Mouse (Mus musculus) induced T-regulatory cell, adult 2 months (primary cell): Measurements from ENCODE around the gene Srp68.

Source experiments
- DNase-seq: peaks from one replicate; pipeline ENCODE4 v3.0.0-alpha.2; 2012; ENCODE audit warnings: low read depth

Gene Srp68

DNA sequence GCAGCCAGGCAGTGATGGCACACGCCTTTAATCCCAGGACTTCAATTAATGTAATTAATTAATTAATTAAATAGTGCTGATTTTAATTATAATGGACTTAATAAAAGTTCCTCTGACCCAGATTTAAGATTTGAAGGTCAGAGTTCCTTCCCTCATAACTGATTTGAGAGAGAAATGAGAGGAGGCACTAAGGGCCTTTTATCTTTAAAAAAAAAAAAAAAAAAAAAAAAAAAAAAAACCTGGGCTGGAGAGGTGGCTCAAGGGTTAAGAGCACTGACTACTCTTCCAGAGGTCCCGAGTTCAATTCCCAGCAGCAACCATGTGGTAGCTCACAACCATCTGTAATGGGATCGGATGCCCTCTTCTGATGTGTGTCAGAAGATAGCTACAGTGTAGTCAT is 65.4 kb downstream of the Srp68 start:
- no peak for DNase-seq

GRCm38 (mm10) chr11:116206678-116207077 is 67.3 kb downstream of the Srp68 start:
- DNase-seq: no peak

DNA sequence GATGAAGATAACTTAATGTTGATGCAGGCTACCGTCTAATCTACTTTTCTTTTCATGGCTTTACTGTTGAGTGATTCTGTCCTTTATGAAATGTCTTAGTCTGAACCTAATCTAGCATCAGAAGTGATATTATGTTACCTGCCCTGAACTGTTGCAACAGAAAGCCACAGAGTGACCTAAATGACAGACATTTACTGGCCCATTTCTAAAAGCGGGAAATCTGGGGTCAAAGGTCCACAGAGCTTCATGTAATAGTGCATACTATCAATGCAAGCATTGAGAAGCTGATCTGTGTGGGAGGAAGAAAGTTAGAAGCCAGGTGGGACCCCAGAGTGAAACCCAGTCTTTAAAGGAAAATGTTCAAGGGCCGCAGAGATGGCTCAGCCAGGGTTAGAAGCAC is 70.9 kb downstream of the Srp68 start:
- no peak for DNase-seq

- DNase-seq: no peak
Observed at GRCm38 (mm10) chr11:116201151-116201550, 72.9 kb downstream of the Srp68 start.

DNA sequence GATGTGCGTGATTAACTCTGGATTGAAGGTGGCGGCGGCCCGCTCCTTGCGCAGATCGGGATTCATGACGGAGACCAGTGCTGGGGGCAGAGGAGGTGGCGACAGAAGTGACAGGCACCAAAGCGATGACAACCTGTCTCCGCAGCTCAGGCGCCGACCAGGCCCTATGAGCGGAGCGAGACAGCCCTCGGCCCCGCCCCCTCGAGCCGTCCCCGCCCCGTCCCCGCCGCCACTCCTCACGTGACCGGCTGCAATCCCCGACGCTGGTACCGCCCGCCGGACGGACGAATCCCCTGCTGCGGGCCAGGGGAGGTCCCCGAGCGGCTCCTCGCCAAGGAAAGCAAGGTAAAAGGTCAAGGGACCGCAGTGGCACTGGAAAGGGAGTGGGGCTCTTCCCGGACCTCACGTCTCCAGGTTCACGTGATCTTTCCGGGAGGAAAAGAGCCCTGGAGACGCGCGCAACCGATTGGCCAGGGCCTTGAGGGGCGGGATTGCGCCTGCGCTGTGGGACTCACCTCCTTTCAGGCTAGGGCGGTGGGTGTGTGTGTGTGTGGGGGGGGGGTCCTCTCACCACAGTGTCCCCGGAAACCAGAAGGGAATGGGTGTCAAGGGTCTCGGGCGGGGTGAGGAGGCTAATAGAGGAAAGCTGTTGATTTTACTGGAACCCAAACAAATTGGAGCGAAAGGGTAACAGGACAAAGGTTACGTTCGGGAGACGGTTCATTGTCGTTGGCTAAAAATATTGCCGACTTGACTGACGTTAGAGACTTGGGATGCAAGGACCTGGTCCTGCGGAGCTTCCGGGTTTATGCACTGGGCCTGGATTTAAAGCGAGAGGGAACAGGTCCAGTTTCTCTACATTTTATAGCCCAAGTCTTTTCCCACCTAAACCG is 75.1 kb downstream of the Srp68 start, which contains the start of the genes Ten1 and Acox1:
TSS of gene Ten1 (plus strand) at position 217 of the 893 bp plus-strand sequence.
TSS of gene Acox1 (minus strand) at position 407 of the 893 bp plus-strand sequence.
- peak; percentile 97 for DNase-seq

DNA sequence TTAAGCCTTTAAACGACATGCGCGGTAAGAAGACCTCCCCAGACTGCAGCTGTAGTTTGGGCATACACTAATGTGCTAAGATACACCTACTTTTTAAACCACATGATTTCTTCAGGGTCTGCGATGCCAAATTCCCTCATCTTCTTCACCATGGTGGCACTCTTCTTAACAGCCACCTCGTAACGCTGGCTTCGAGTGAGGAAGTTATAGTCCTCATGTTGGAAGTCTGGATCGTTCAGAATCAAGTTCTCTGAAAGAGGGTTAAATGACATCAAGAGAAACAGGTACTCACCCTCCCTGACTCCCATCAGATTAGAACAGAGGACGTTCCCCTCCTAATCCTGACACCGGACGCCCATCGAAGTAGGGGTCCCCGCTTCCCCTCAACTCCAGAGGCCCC is 75.9 kb downstream of the Srp68 start:
- no peak for DNase-seq

DNA sequence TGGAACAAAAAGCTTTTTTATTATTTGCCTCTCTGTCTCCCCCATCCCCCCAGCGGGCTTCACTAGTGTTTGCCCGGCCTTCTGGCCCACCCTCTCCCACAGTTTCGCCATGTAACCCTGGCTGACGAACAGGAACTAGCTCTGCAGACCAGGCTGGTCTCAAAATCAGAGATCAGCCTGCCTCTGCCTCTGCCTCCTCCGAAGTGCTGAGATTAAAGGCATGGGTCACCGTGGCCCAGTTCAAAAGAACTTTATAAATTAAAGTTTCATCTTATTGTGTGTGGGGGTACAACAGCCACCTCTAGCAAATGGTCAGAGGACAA is 76.5 kb downstream of the Srp68 start:
- DNase-seq: no peak

DNA sequence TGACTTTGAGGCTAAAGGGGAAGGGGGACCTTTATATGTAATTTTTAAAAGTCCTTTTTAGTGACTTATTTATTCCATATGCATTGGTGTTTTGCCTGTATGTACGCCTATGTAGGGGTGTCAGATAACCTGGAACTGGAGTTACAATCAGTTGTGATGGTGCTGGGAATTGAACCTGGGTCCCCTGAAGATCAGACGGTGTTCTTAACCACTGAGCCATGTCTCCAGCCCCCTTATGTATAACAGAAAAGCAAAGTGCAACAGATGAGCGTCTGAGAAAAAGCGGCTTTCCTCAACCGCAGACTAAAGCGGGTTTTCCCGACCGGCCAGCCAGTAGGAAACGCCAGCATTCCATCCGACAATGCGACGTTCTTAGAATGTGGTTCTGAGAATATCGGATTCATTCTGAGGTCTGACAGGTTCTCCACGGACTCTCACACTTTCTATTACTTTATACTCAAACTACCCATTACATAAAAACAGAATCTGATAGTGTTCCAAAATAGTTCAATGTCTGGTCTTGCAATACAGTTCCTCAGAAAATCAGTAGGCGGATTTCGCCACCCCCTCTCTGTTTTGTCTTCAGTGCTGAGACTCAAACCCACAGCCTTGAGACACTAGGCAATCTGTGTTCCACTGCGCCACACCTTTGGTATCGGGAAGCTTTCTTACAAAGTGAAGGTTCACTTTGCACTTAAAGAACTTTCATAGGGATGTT is 77.0 kb downstream of the Srp68 start:
- DNase-seq: no peak

- no peak for DNase-seq
Observed at GRCm38 (mm10) chr11:116196336-116196735, 77.7 kb downstream of the Srp68 start.

GRCm38 (mm10) chr11:116195252-116195651 is 78.8 kb downstream of the Srp68 start:
- peak; percentile 39 for DNase-seq
